Mouse (Mus musculus) embryonic fibroblast, embryonic 13.5 days (primary cell): ENCODE results near the gene Lrrfip1.

ENCODE experiments used
- CTCF ChIP-seq: IDR thresholded peaks from 2 replicates; pipeline ENCODE4 v1.5.1; 2011; ENCODE audit warnings: mild to moderate bottlenecking, control low read depth, low read length, moderate library complexity, borderline replicate concordance; ENCODE audit not compliant: insufficient read depth
- POLR2A ChIP-seq: IDR thresholded peaks from 2 replicates; pipeline ENCODE4 v1.6.1; 2011; ENCODE audit warnings: low read depth, mild to moderate bottlenecking, control low read depth, low read length, moderate library complexity

GRCm38 (mm10) chr1:91054815-91055214 lies 56.3 kb downstream of the Lrrfip1 start:
- TF ChIP-seq CTCF (no peak), POLR2A (no peak)
